Mouse (Mus musculus) midbrain, embryonic 15.5 days (tissue): Measurements from ENCODE around the gene Aldh1l1. TPM values are rescaled to one million over a fixed set of nuclear protein-coding genes. Genes with fewer than 3 reads are reported as not detected.
A peak's percentile ranks its signal among the peaks of the same experiment; 100 is the strongest.

Source experiments
- ATAC-seq: fragments of 200-750 bp; cut with Nextera tagmentation; replicated peaks from 2 replicates; pipeline ENCODE4 v1.8.0; 2017; ENCODE audit warnings: moderate TSS enrichment
- H3K27ac ChIP-seq: fragments of 300-500 bp; sonication (generic); 2 replicates; pipeline ENCODE4 v1.5.1; 2015; ENCODE audit warnings: mild to moderate bottlenecking, inconsistent platforms
- H3K27me3 ChIP-seq: fragments of 300-500 bp; sonication (generic); replicated peaks from 2 replicates; pipeline ENCODE4 v1.6.1; 2015; ENCODE audit warnings: inconsistent platforms
- H3K36me3 ChIP-seq: fragments of 300-500 bp; sonication (generic); replicated peaks from 2 replicates; pipeline ENCODE4 v1.6.1; 2015; ENCODE audit warnings: inconsistent platforms
- H3K4me1 ChIP-seq: fragments of 300-500 bp; sonication (generic); 2 replicates; pipeline ENCODE4 v1.6.1; 2015; ENCODE audit warnings: inconsistent platforms
- H3K4me2 ChIP-seq: fragments of 300-500 bp; sonication (generic); 2 replicates; pipeline ENCODE4 v1.6.1; 2015; ENCODE audit warnings: inconsistent platforms, mild to moderate bottlenecking, moderate library complexity
- H3K4me3 ChIP-seq: fragments of 300-500 bp; sonication (generic); 2 replicates; pipeline ENCODE4 v1.5.1; 2015; ENCODE audit warnings: mild to moderate bottlenecking, inconsistent platforms
- H3K9ac ChIP-seq: fragments of 300-500 bp; sonication (generic); 2 replicates; pipeline ENCODE4 v1.6.1; 2015; ENCODE audit warnings: mild to moderate bottlenecking, inconsistent platforms
- H3K9me3 ChIP-seq: fragments of 300-500 bp; sonication (generic); 2 replicates; pipeline ENCODE4 v1.6.1; 2016; ENCODE audit warnings: inconsistent platforms
- WGBS: fragments of 180-500 bp; shearing (Covaris S2); methylation state at CpG from one replicate; pipeline ENCODE4 v1.1.7; 2015; ENCODE audit warnings: mixed read lengths; 5-methylcytosine and 5-hydroxymethylcytosine counted together
- polyA plus RNA-seq: library from polyadenylated mRNA; unstranded; fragments of >200 nt; fragmentation: Nextera tagmentation; extraction: Ambion mirVana; gene quantifications from 2 replicates; pipeline ENCODE4 v1.2.1, GENCODE M21; 2015

Aldh1l1 gene
- polyA plus RNA-seq, 1 experiment from 2014 or later, result 49.9 TPM

GRCm38 (mm10) chr6:90557829-90558693, 71.8 kb downstream of the Aldh1l1 start:
- no peak overlapping the region for H3K4me2 ChIP-seq
- no peak overlapping the region for H3K4me3 ChIP-seq
- no peak overlapping the region for H3K9ac ChIP-seq
- H3K4me1 ChIP-seq, result peaks cover 8% of the 10 kb centered on the region
- H3K27me3 ChIP-seq, result no peaks in the 10 kb centered on the region
- ATAC-seq, result no peak
- 69% methylated on average over 6 of the region's 6 CpGs for WGBS
- no peak overlapping the region for H3K27ac ChIP-seq
- no peaks in the 10 kb centered on the region for H3K9me3 ChIP-seq
- no peaks in the 10 kb centered on the region for H3K36me3 ChIP-seq

DNA sequence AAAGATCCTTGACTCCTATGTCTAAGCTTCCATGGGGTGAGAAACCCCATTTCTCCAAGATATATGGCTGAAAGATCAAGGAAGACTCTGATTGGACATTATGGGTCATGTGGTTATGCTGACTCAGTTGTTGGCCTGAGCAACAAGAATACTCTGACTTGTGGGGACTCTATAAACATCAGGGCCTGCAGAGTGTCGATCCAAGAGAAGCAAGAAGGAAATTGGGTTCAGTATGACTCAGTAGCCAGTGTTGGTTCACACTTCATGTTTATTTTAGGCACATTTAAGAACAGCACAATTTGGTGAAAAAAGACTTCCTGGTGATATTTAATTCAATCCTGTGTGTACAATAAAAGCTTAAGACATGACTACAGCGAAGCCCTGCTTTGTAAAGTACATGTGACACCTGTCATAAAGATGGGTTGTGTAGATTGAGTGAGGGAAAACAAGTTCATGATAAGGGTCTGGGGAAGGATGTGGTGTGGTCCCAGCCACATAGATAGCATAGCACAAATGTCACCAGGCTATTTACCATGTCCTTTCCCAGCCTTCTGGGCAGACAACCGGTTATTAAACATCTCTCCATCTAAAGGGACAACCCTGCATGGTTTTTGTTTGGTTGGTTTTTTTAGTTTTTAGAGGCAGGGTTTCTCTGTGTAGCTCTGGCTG, 74.3 kb downstream of the Aldh1l1 start:
- Histone ChIP-seq H3K4me3 (no peak overlapping the region), H3K4me1 (peaks cover 13% of the 10 kb centered on the region), H3K27ac (peak overlapping the region; percentile 68), H3K9ac (no peak overlapping the region), H3K9me3 (no peaks in the 10 kb centered on the region), H3K36me3 (no peaks in the 10 kb centered on the region), H3K27me3 (no peaks in the 10 kb centered on the region), H3K4me2 (no peak overlapping the region)
- ATAC-seq, result no peak
- WGBS, result 84% methylated on average over 3 of the region's 3 CpGs

- peak; percentile 75 for ATAC-seq
- Histone ChIP-seq H3K27ac (peak overlapping the region; percentile 68), H3K4me1 (peaks cover 13% of the 10 kb centered on the region), H3K27me3 (no peaks in the 10 kb centered on the region), H3K9ac (no peak overlapping the region), H3K4me2 (no peak overlapping the region), H3K4me3 (no peak overlapping the region), H3K36me3 (no peaks in the 10 kb centered on the region), H3K9me3 (no peaks in the 10 kb centered on the region)
- WGBS, result 17% methylated on average over 2 of the region's 2 CpGs
Measured at GRCm38 (mm10) chr6:90561234-90561781, 75.1 kb downstream of the Aldh1l1 start.

DNA sequence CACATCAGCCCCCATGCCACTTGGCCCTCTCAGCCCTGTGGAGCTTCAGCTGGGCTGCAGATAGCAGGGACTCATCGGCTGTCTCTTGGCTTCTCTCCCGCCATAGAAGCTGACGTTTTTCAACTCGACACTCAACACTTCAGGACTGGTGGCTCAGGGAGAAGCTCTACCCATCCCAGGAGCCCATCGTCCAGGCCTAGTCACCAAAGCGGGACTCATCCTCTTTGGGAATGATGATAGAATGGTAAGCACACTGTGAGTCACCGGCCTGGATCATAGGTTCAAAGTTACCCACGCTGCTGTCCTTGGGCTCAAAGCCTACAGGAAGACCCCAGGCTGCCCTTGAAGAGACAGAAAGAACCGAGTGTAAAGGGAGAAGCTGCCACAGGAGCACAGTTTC, 78.0 kb downstream of the Aldh1l1 start:
- peaks cover 13% of the 10 kb centered on the region for H3K4me1 ChIP-seq
- no peak overlapping the region for H3K27ac ChIP-seq
- no peaks in the 10 kb centered on the region for H3K9me3 ChIP-seq
- H3K4me2 ChIP-seq, result no peak overlapping the region
- no peak overlapping the region for H3K4me3 ChIP-seq
- no peak overlapping the region for H3K9ac ChIP-seq
- WGBS, result 88% methylated on average over 9 of the region's 9 CpGs
- no peak for ATAC-seq
- no peaks in the 10 kb centered on the region for H3K36me3 ChIP-seq
- H3K27me3 ChIP-seq, result no peaks in the 10 kb centered on the region

DNA sequence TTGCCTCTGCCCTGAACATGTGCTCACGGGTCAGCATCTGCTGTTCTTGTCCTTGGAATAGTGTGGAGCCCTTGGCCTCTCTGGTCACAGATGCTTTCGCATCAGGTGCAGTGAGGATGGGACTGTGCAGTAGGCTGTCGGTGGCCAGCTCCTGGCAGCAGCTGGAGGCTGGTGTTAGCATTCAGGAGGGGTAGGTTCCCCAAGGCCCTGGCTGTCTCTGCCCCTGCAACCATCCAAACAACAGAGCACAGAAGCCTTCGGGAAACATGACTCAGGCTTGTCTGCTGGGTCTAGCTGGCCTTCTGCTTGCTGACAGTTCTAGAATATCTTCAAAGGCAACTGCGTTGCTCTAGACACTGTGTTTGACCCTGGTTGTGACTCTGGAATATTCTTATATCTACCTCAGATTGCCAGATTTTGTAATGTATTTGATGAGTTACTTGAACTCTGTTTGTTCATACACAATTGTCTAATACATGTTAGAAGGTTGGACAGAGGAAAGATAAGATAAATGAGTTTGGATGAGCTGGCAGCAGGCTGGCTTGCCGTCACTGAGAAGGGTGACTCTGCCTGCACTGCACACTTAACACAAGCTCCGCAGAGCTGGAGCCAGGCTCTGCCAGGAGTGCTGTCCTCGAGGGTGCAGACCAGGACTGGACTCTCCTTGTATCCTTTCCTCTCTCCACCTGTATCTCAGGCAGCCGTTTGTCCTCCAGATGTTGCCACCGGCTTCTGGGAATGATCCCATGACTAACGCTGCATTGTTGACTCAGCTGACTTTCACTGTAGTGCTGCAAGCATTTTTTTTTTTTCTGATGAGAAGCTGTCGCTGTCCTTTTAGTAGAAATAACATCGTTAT, 79.4 kb downstream of the Aldh1l1 start:
- Histone ChIP-seq H3K4me2 (no peak overlapping the region), H3K4me3 (no peak overlapping the region), H3K36me3 (no peaks in the 10 kb centered on the region), H3K4me1 (peaks cover 13% of the 10 kb centered on the region), H3K9me3 (no peaks in the 10 kb centered on the region), H3K9ac (no peak overlapping the region), H3K27me3 (no peaks in the 10 kb centered on the region), H3K27ac (no peak overlapping the region)
- no peak for ATAC-seq
- 58% methylated on average over 13 of the region's 13 CpGs for WGBS

GRCm38 (mm10) chr6:90567486-90567885, 81.3 kb downstream of the Aldh1l1 start:
- no peaks in the 10 kb centered on the region for H3K27me3 ChIP-seq
- H3K4me2 ChIP-seq, result no peak overlapping the region
- no peak overlapping the region for H3K27ac ChIP-seq
- H3K9ac ChIP-seq, result no peak overlapping the region
- H3K9me3 ChIP-seq, result no peaks in the 10 kb centered on the region
- peaks cover 5% of the 10 kb centered on the region; the same call in 1 of the 2 replicates for H3K4me1 ChIP-seq
- ATAC-seq, result no peak
- no peak overlapping the region for H3K4me3 ChIP-seq
- no peaks in the 10 kb centered on the region for H3K36me3 ChIP-seq
- 91% methylated on average over 3 of the region's 3 CpGs for WGBS

DNA sequence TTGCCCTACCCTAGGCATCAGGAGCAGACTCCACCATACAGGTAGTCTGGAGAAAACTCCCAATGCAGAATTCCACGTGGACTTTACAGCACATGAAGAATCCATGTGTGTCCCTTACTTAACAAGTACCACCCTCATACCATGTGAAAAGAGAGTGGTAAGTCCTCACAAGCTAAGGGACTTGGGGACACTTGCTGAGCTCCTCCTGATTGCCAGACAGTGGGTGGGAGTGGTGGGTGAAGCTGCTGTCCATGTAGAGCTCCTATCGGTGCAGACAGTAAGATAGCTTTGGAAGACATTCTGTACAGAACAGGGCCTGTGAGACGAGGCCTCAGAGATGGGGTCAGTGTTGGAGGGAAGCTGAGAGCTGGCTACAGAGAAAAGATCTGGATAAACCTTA, 81.7 kb downstream of the Aldh1l1 start:
- Histone ChIP-seq H3K27me3 (no peaks in the 10 kb centered on the region), H3K36me3 (no peaks in the 10 kb centered on the region), H3K4me2 (no peak overlapping the region), H3K4me1 (peaks cover 5% of the 10 kb centered on the region; the same call in 1 of the 2 replicates), H3K4me3 (no peak overlapping the region), H3K27ac (no peak overlapping the region), H3K9me3 (no peaks in the 10 kb centered on the region), H3K9ac (no peak overlapping the region)
- WGBS, result 87% methylated on average over 3 of the region's 3 CpGs
- no peak for ATAC-seq

DNA sequence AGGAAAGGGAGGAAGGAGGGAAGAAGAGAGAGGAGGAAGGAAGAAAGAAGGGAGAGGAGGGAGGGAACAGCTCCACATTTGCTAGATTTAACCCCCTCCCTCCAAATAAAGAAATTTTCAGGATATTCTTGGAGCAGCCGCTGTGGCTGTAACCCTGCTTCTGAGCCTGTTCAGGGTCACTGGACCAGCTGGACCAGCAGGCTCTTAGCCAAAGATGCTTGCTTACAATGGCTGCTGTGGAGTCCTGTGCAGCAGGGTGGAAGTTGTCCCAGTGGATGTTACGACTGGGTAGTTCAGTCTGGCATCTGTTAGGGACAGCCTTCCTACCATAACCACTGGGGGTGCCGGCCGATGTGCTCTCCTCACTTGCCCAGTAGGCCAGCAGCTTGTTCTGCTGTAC, 82.5 kb downstream of the Aldh1l1 start:
- Histone ChIP-seq H3K27ac (no peak overlapping the region), H3K4me3 (no peak overlapping the region), H3K4me2 (no peak overlapping the region), H3K9me3 (no peaks in the 10 kb centered on the region), H3K36me3 (no peaks in the 10 kb centered on the region), H3K27me3 (no peaks in the 10 kb centered on the region), H3K4me1 (peaks cover 5% of the 10 kb centered on the region; the same call in 1 of the 2 replicates), H3K9ac (no peak overlapping the region)
- no peak for ATAC-seq
- 79% methylated on average over 4 of the region's 4 CpGs for WGBS

GRCm38 (mm10) chr6:90569736-90570383, 83.6 kb downstream of the Aldh1l1 start:
- no peak overlapping the region for H3K9ac ChIP-seq
- no peaks in the 10 kb centered on the region for H3K27me3 ChIP-seq
- H3K4me1 ChIP-seq, result peaks cover 5% of the 10 kb centered on the region; the same call in 1 of the 2 replicates
- H3K4me3 ChIP-seq, result no peak overlapping the region
- WGBS, result 80% methylated on average over 12 of the region's 12 CpGs
- no peaks in the 10 kb centered on the region for H3K9me3 ChIP-seq
- no peaks in the 10 kb centered on the region for H3K36me3 ChIP-seq
- no peak for ATAC-seq
- H3K27ac ChIP-seq, result no peak overlapping the region
- no peak overlapping the region for H3K4me2 ChIP-seq

DNA sequence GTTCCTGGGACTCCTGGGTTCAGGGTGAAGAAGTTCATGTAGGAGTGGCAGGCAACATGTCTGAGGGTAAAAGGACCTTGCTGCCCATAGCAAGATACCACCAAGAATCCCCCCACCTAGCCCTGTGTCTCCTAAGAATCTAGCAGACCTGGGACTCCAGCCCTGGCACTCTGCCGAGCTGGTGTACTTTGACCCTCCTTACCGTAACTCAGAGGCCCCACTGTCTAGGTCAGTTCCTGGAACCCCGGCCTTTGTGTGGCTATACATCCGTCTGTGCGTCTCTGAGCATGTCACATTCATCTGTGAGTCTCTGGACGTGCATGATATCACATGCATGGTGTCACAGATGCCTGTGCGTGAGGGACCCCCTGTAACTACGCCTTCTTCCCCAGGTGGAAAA, 84.2 kb downstream of the Aldh1l1 start:
- Histone ChIP-seq H3K9ac (no peak overlapping the region), H3K4me2 (no peak overlapping the region), H3K9me3 (no peaks in the 10 kb centered on the region), H3K27ac (no peak overlapping the region), H3K27me3 (no peaks in the 10 kb centered on the region), H3K4me1 (peaks cover under 1% of the 10 kb centered on the region; the same call in 1 of the 2 replicates), H3K36me3 (no peaks in the 10 kb centered on the region), H3K4me3 (no peak overlapping the region)
- ATAC-seq, result no peak
- 87% methylated on average over 8 of the region's 8 CpGs for WGBS

DNA sequence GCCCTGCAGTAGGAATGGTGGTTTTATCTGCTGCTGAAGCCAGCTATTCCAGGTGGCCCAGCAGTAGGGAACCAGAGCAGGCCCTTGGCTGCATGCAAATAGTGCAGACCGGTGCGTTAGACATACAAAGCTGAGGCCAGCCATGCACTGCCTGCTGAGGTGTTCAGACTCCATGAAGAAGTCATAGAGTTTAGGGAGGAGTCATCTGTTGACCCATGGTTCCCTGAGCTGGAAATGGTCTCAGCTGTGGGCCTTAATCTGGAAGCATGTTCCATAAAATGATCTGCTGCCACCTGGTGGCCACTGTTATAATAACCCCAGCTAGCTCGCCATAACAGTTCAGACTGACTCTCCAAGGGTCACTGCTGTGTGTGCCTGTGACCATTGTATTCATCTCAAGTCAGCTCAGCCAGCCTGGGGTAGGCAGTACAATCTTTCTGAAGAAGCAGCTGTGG, 89.1 kb downstream of the Aldh1l1 start:
- Histone ChIP-seq H3K36me3 (no peaks in the 10 kb centered on the region), H3K4me1 (no peaks in the 10 kb centered on the region; the same call in 1 of the 2 replicates), H3K4me3 (no peak overlapping the region), H3K27me3 (no peaks in the 10 kb centered on the region), H3K9me3 (no peaks in the 10 kb centered on the region), H3K4me2 (no peak overlapping the region), H3K9ac (no peak overlapping the region), H3K27ac (no peak overlapping the region)
- peak; percentile 61 for ATAC-seq
- WGBS, result 36% methylated on average over 3 of the region's 3 CpGs
